Mouse (Mus musculus) cerebellum, adult 8-10 months (tissue): Measurements from ENCODE around the gene Pdia2.
"Not testable (repeated sequence)": the region's sequence is repeated elsewhere in the genome, so short reads cannot be mapped to it uniquely, and the experiment has no call there.

Experiments
- DNase-seq: peaks from one replicate; pipeline ENCODE4 v3.0.0; 2022

Pdia2 gene

GRCm38 (mm10) chr17:26200831-26201705 lies 2.2 kb upstream of the Pdia2 start:
- DNase-seq = no peak

GRCm38 (mm10) chr17:26192481-26193190 lies 6.3 kb downstream of the Pdia2 start:
- no peak for DNase-seq

- DNase-seq = not testable (repeated sequence)
Measured at GRCm38 (mm10) chr17:26191486-26191885, 7.4 kb downstream of the Pdia2 start.

GRCm38 (mm10) chr17:26188091-26188805 lies 10.6 kb downstream of the Pdia2 start:
- no peak for DNase-seq

- no peak for DNase-seq
Measured at GRCm38 (mm10) chr17:26187592-26187991, 11.3 kb downstream of the Pdia2 start.

GRCm38 (mm10) chr17:26181179-26181578 lies 17.7 kb downstream of the Pdia2 start:
- no peak for DNase-seq

- no peak for DNase-seq
Measured at GRCm38 (mm10) chr17:26178611-26179010, 20.3 kb downstream of the Pdia2 start.

GRCm38 (mm10) chr17:26175248-26175647 lies 23.6 kb downstream of the Pdia2 start:
- DNase-seq = not testable (repeated sequence)

- DNase-seq = no peak
Measured at GRCm38 (mm10) chr17:26168039-26168438, 30.8 kb downstream of the Pdia2 start.

GRCm38 (mm10) chr17:26162736-26163135 lies 36.2 kb downstream of the Pdia2 start:
- DNase-seq = no peak

GRCm38 (mm10) chr17:26151886-26152630 lies 46.8 kb downstream of the Pdia2 start:
- DNase-seq = no peak

GRCm38 (mm10) chr17:26149056-26149455 lies 49.8 kb downstream of the Pdia2 start:
- no peak for DNase-seq
